Mouse (Mus musculus): ENCODE data around the gene Ccdc152. TPM values are rescaled to one million over a fixed set of nuclear protein-coding genes. Genes with fewer than 3 reads are reported as not detected.
A peak's percentile ranks its signal among the peaks of the same experiment; 100 is the strongest.

Ccdc152 gene
- total and polyA plus RNA-seq, 3 experiments: 0.39 TPM; not detected in 2

DNA sequence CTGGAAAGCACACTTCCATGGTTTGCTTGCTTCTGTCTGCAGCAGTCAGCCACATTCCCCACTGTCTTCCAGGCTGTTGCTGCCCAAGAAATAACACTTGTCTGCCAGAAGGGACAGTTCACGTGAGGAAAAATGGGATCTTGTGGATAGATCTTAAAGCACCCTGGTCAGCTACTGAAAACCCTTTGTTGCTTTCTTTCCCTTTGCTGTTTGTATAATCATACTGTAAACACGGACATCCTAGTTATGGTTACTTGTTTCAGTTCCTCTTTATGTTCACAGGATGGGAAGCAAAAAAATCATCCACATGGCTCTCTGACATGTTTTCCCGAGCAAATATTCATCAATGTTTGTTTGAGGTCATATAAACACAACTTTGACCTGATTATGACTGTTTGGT is 36.5 kb upstream of the Ccdc152 start:
- Histone ChIP-seq H3K4me1 (ENCODE audit: control insufficient read depth, insufficient read depth, low read length) (peaks cover 2% of the 10 kb centered on the region), H3K27ac (no peak overlapping the region), H3K79me2 (replicated peaks; ENCODE audit: control insufficient read depth, insufficient read depth, low read length) (no peaks in the 10 kb centered on the region), H3K9ac (ENCODE audit: low read depth, low read length) (no peak overlapping the region), H3K27me3 (ENCODE audit: control insufficient read depth, insufficient read depth, low read length) (no peaks in the 10 kb centered on the region), H3K4me3 (no peak overlapping the region), H3K36me3 (ENCODE audit: control insufficient read depth, insufficient read depth, low read length) (peaks cover 4% of the 10 kb centered on the region)
- 74% methylated on average over 3 of the region's 3 CpGs for WGBS
- no peak for DNase-seq
- TF ChIP-seq POLR2A (IDR thresholded peaks at IDR 0.05; ENCODE audit: insufficient read depth, low read depth, low read length): no peak
- TF ChIP-seq CTCF (IDR thresholded peaks at IDR 0.05): no peak
- TF ChIP-seq EP300 (IDR thresholded peaks at IDR 0.05; ENCODE audit: insufficient read depth, low read depth, low read length): no peak
- intact Hi-C loops (cut with DNase I): loop anchor here (5.0 kb wide), 1 partner anchor 152 kb away; no protein-coding TSS in a partner anchor

DNA sequence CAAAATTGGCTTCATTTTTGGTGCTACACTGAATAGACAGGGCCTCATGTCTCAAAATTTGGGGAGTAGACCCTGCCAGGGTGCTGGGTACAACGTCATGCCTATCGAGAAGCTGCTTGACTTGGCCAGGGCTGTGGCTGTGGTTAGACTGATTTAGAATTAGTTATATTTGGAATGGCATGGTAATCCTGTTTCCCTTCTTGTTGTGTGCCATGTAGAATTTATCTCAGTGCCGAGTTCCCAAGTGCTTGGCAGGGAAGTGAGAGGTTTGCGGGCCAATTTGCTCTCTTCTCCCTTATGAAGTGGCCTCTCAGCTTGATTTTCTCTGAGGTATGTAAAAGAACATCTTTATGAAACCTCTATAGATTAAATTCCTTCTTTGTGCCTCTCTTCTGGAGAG is 29.2 kb upstream of the Ccdc152 start:
- H3K36me3 ChIP-seq (ENCODE audit: control insufficient read depth, insufficient read depth, low read length): peaks cover 11% of the 10 kb centered on the region
- peaks cover 5% of the 10 kb centered on the region for H3K4me1 ChIP-seq (ENCODE audit: control insufficient read depth, insufficient read depth, low read length)
- TF ChIP-seq CTCF (IDR thresholded peaks at IDR 0.05): no peak
- TF ChIP-seq EP300 (IDR thresholded peaks at IDR 0.05; ENCODE audit: insufficient read depth, low read depth, low read length): no peak
- TF ChIP-seq POLR2A (IDR thresholded peaks at IDR 0.05; ENCODE audit: insufficient read depth, low read depth, low read length): no peak
- WGBS: 65% methylated on average over 4 of the region's 4 CpGs
- intact Hi-C loops (cut with DNase I): no loop called here
- peak overlapping the region; percentile 76 for H3K27ac ChIP-seq
- no peak overlapping the region for H3K4me3 ChIP-seq
- DNase-seq: peak; percentile 22 to 65
- H3K79me2 ChIP-seq (replicated peaks; ENCODE audit: control insufficient read depth, insufficient read depth, low read length): no peaks in the 10 kb centered on the region
- no peak overlapping the region for H3K9ac ChIP-seq (ENCODE audit: low read depth, low read length)
- no peaks in the 10 kb centered on the region for H3K27me3 ChIP-seq (ENCODE audit: control insufficient read depth, insufficient read depth, low read length)

DNA sequence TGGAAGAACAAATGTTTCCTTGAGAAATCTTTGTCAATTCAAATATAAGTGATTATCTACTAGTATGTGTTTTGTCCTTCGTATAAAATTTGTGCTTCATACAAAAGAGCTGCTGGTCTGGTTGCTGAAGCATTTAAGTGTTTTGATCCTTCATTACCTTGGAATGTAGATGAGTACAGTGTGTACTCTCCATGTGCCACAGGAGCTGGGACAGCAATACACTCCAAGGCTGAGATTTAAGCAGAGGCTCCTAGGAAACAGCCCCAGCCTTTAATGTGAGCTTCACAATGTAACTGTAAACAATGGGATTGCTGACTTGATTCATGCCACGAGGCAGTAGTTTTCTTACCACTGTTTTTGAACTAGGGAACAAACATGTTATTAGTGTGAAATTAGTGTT is 28.5 kb upstream of the Ccdc152 start:
- Histone ChIP-seq H3K36me3 (ENCODE audit: control insufficient read depth, insufficient read depth, low read length) (peaks cover 11% of the 10 kb centered on the region), H3K27me3 (ENCODE audit: control insufficient read depth, insufficient read depth, low read length) (no peaks in the 10 kb centered on the region), H3K9ac (ENCODE audit: low read depth, low read length) (no peak overlapping the region), H3K27ac (peak overlapping the region; percentile 76), H3K79me2 (replicated peaks; ENCODE audit: control insufficient read depth, insufficient read depth, low read length) (no peaks in the 10 kb centered on the region), H3K4me1 (ENCODE audit: control insufficient read depth, insufficient read depth, low read length) (peaks cover 5% of the 10 kb centered on the region), H3K4me3 (no peak overlapping the region)
- TF ChIP-seq EP300 (IDR thresholded peaks at IDR 0.05; ENCODE audit: insufficient read depth, low read depth, low read length) (no peak), CTCF (IDR thresholded peaks at IDR 0.05) (no peak), POLR2A (IDR thresholded peaks at IDR 0.05; ENCODE audit: insufficient read depth, low read depth, low read length) (no peak)
- DNase-seq: no peak
- intact Hi-C loops (cut with DNase I): no loop called here
- WGBS: 50% methylated on average over 2 of the region's 2 CpGs

DNA sequence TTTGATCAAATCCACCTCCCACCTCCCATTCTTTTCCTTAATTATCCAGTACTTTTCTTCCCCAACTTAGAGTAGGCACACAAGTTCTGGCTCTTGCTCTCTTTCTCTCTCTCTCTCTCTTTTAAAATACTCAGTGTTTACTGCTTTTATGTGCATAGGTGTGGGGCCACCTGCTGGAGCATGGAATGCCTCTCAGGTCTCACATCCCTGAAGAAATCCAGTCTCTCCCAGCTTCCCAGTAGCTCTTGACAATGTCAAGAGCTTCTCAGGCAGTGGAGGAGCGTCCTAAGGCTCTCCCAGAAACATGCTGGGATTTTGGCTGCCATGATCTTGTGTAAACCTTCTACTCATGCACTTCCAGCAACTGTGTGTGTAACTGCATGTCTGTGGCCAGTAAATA is 27.0 kb upstream of the Ccdc152 start:
- intact Hi-C loops (cut with DNase I): no loop called here
- no peak for DNase-seq
- TF ChIP-seq POLR2A (IDR thresholded peaks at IDR 0.05; ENCODE audit: insufficient read depth, low read depth, low read length): no peak
- TF ChIP-seq EP300 (IDR thresholded peaks at IDR 0.05; ENCODE audit: insufficient read depth, low read depth, low read length): no peak
- TF ChIP-seq CTCF (IDR thresholded peaks at IDR 0.05): 0 out of 2 replicates have a peak, but pooled peaks have one; percentile 15
- no peak overlapping the region for H3K27ac ChIP-seq
- H3K27me3 ChIP-seq (ENCODE audit: control insufficient read depth, insufficient read depth, low read length): no peaks in the 10 kb centered on the region
- H3K9ac ChIP-seq (ENCODE audit: low read depth, low read length): no peak overlapping the region
- no peak overlapping the region for H3K4me3 ChIP-seq
- WGBS: 91% methylated on average over 1 of the region's 1 CpGs
- peaks cover 5% of the 10 kb centered on the region for H3K4me1 ChIP-seq (ENCODE audit: control insufficient read depth, insufficient read depth, low read length)
- H3K79me2 ChIP-seq (replicated peaks; ENCODE audit: control insufficient read depth, insufficient read depth, low read length): no peaks in the 10 kb centered on the region
- H3K36me3 ChIP-seq (ENCODE audit: control insufficient read depth, insufficient read depth, low read length): peaks cover 11% of the 10 kb centered on the region

GRCm38 (mm10) chr15:3323041-3323440 is 19.7 kb upstream of the Ccdc152 start:
- Histone ChIP-seq H3K27me3 (ENCODE audit: control insufficient read depth, insufficient read depth, low read length) (no peaks in the 10 kb centered on the region), H3K27ac (no peak overlapping the region), H3K79me2 (replicated peaks; ENCODE audit: control insufficient read depth, insufficient read depth, low read length) (no peaks in the 10 kb centered on the region), H3K9ac (ENCODE audit: low read depth, low read length) (no peak overlapping the region), H3K36me3 (ENCODE audit: control insufficient read depth, insufficient read depth, low read length) (no peaks in the 10 kb centered on the region; the same call in 1 of the 2 replicates), H3K4me1 (ENCODE audit: control insufficient read depth, insufficient read depth, low read length) (no peaks in the 10 kb centered on the region), H3K4me3 (no peak overlapping the region)
- DNase-seq: no peak
- TF ChIP-seq CTCF (IDR thresholded peaks at IDR 0.05) (no peak), POLR2A (IDR thresholded peaks at IDR 0.05; ENCODE audit: insufficient read depth, low read depth, low read length) (no peak), EP300 (IDR thresholded peaks at IDR 0.05; ENCODE audit: insufficient read depth, low read depth, low read length) (no peak)
- intact Hi-C loops (cut with DNase I): no loop called here

DNA sequence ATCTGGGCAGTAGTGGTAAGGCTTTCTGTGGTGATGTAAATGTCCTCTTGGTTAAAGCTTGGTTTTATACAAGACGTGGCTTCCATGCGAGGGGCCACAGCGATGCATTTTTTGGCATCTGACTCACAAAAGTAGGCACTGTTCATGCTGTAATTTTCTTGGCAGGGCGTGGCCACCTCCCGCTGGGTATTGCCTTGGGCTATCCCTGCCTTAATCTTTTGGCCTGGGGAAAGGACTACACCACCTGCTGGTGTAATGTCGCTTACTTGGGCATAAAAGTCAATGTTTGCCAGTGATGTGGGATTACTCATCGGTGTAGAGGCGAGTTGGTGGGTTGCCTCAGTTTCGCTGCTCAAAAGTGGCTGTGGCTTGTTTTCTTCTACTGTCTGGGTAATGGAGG is 16.6 kb upstream of the Ccdc152 start:
- no peaks in the 10 kb centered on the region; the same call in 1 of the 2 replicates for H3K36me3 ChIP-seq (ENCODE audit: control insufficient read depth, insufficient read depth, low read length)
- TF ChIP-seq POLR2A (IDR thresholded peaks at IDR 0.05; ENCODE audit: insufficient read depth, low read depth, low read length) (no peak), EP300 (IDR thresholded peaks at IDR 0.05; ENCODE audit: insufficient read depth, low read depth, low read length) (no peak), CTCF (IDR thresholded peaks at IDR 0.05) (no peak)
- no peak overlapping the region for H3K4me3 ChIP-seq
- intact Hi-C loops (cut with DNase I): no loop called here
- H3K9ac ChIP-seq (ENCODE audit: low read depth, low read length): no peak overlapping the region
- H3K27me3 ChIP-seq (ENCODE audit: control insufficient read depth, insufficient read depth, low read length): no peaks in the 10 kb centered on the region
- WGBS: 92% methylated on average over 9 of the region's 9 CpGs
- H3K79me2 ChIP-seq (replicated peaks; ENCODE audit: control insufficient read depth, insufficient read depth, low read length): no peaks in the 10 kb centered on the region
- H3K4me1 ChIP-seq (ENCODE audit: control insufficient read depth, insufficient read depth, low read length): no peaks in the 10 kb centered on the region
- no peak for DNase-seq
- H3K27ac ChIP-seq: no peak overlapping the region
